ENCODE assay signal across 19 mouse cellular contexts in genomic region chr16:58460386-58460785, GRCm38 (mm10). TPM values are rescaled to one million over a fixed set of nuclear protein-coding genes. Genes with fewer than 3 reads are reported as not detected.
DNase-seq lines count a peak whose midpoint lies in the region; ATAC-seq and TF ChIP-seq lines count a peak whose summit lies in the region.
"Had no signal": no experiment of that assay in that cellular context is flagged by ENCODE, and none has a peak within 500 bp of the region (broad histone marks: within the 10 kb centered on the region; RNA-seq: fewer than 3 reads in every experiment).

No protein-coding gene starts in this region.

- no peak for DNase-seq in heart, adult 2 months
- no peak for DNase-seq in heart, adult 18-20 months
- no peak for DNase-seq in heart, postnatal 4 days
- DNase-seq in midbrain, embryonic 10.5 days (ENCODE audit: low spot score), result no peak
- DNase-seq in liver, embryonic 13.5 days, result no peak
- DNase-seq in adrenal gland, adult (ENCODE audit: inconsistent age in 2 of 2, low spot score in 1 of 2), result no peak
- DNase-seq: adrenal gland, postnatal 25 days; cerebellum, adult 18-20 months; cerebellum, adult 9-11 months; cerebellum, postnatal 36 days; gastrocnemius, postnatal 10 days; kidney, adult 18-20 months had no signal

- no peaks in the 10 kb centered on the region for H3K27me3 ChIP-seq in heart, adult 2 months (ENCODE audit: control insufficient read depth, insufficient read depth, low read length)
- H3K27me3 ChIP-seq in heart, embryonic 13.5 days (replicated peaks), result no peaks in the 10 kb centered on the region
- H3K27me3 ChIP-seq in midbrain, embryonic 10.5 days (ENCODE audit: low read depth, poor library complexity, severe bottlenecking), result no peaks in the 10 kb centered on the region
- no peaks in the 10 kb centered on the region for H3K27me3 ChIP-seq in midbrain, embryonic 15.5 days (replicated peaks)
- H3K27me3 ChIP-seq in liver, embryonic 13.5 days, result no peaks in the 10 kb centered on the region
- H3K27me3 ChIP-seq: embryonic facial prominence, embryonic 13.5 days; forebrain, embryonic 12.5 days; hindbrain, embryonic 13.5 days; intestine, embryonic 15.5 days had no signal

- TF ChIP-seq EP300 in heart, adult 2 months (IDR thresholded peaks at IDR 0.05; ENCODE audit: insufficient read depth, low read depth, low read length), result no peak

- no peak for TF ChIP-seq POLR2A in heart, adult 2 months (IDR thresholded peaks at IDR 0.05; ENCODE audit: insufficient read depth, low read depth, low read length)

- H3K79me2 ChIP-seq in heart, adult 2 months (replicated peaks; ENCODE audit: control insufficient read depth, insufficient read depth, low read length), result no peaks in the 10 kb centered on the region

- peak overlapping the region; percentile 47 for H3K27ac ChIP-seq in heart, adult 2 months
- peak overlapping the region; percentile 91 for H3K27ac ChIP-seq in heart, embryonic 13.5 days (replicated peaks)
- peak overlapping the region; percentile 28; the same call in 1 of the 2 replicates for H3K27ac ChIP-seq in midbrain, embryonic 10.5 days (replicated peaks)
- H3K27ac ChIP-seq in midbrain, embryonic 15.5 days, result no peak overlapping the region
- H3K27ac ChIP-seq in liver, embryonic 13.5 days, result peak overlapping the region; percentile 60
- H3K27ac ChIP-seq: embryonic facial prominence, embryonic 13.5 days; forebrain, embryonic 12.5 days; hindbrain, embryonic 13.5 days; intestine, embryonic 15.5 days had no signal

- no peak for TF ChIP-seq CTCF in heart, adult 2 months (IDR thresholded peaks at IDR 0.05)

- H3K36me3 ChIP-seq in heart, adult 2 months (ENCODE audit: control insufficient read depth, insufficient read depth, low read length), result no peaks in the 10 kb centered on the region; the same call in 1 of the 2 replicates
- peaks cover 86% of the 10 kb centered on the region for H3K36me3 ChIP-seq in heart, embryonic 13.5 days
- peaks cover 93% of the 10 kb centered on the region for H3K36me3 ChIP-seq in midbrain, embryonic 10.5 days
- H3K36me3 ChIP-seq in midbrain, embryonic 15.5 days (replicated peaks), result peaks cover 8% of the 10 kb centered on the region; the same call in 1 of the 2 replicates
- peaks cover 31% of the 10 kb centered on the region for H3K36me3 ChIP-seq in liver, embryonic 13.5 days
- H3K36me3 ChIP-seq: intestine, embryonic 15.5 days had no signal

- peaks cover 3% of the 10 kb centered on the region for H3K4me1 ChIP-seq in heart, adult 2 months (ENCODE audit: control insufficient read depth, insufficient read depth, low read length)
- peaks cover 34% of the 10 kb centered on the region for H3K4me1 ChIP-seq in heart, embryonic 13.5 days
- 0 out of 2 replicates have a peak, but pooled peaks cover 2% of the 10 kb centered on the region for H3K4me1 ChIP-seq in midbrain, embryonic 10.5 days
- no peaks in the 10 kb centered on the region for H3K4me1 ChIP-seq in midbrain, embryonic 15.5 days
- peaks cover 67% of the 10 kb centered on the region for H3K4me1 ChIP-seq in liver, embryonic 13.5 days (replicated peaks)
- H3K4me1 ChIP-seq: embryonic facial prominence, embryonic 13.5 days; forebrain, embryonic 12.5 days; hindbrain, embryonic 13.5 days; intestine, embryonic 15.5 days had no signal

- intact Hi-C loops in heart, adult 2 months (cut with DNase I), result loop anchor here (5.0 kb wide), 2 partner anchors 37 to 62 kb away; partner anchors contain the start of gene St3gal6

- 64% methylated on average over 10 of the region's 10 CpGs for WGBS in heart, adult 2 months
- WGBS in heart, embryonic 13.5 days, result 49% methylated on average over 10 of the region's 10 CpGs
- 91% methylated on average over 10 of the region's 10 CpGs for WGBS in midbrain, embryonic 10.5 days
- WGBS in midbrain, embryonic 15.5 days, result 91% methylated on average over 10 of the region's 10 CpGs
- WGBS in liver, embryonic 13.5 days (ENCODE audit: insufficient replicate concordance), result 80% methylated on average over 10 of the region's 10 CpGs

- no peak overlapping the region for H3K4me3 ChIP-seq in heart, adult 2 months
- peak overlapping the region; percentile 22 for H3K4me3 ChIP-seq in heart, embryonic 13.5 days
- no peak overlapping the region for H3K4me3 ChIP-seq in midbrain, embryonic 10.5 days
- no peak overlapping the region for H3K4me3 ChIP-seq in midbrain, embryonic 15.5 days
- no peak overlapping the region for H3K4me3 ChIP-seq in liver, embryonic 13.5 days (replicated peaks)
- H3K4me3 ChIP-seq: embryonic facial prominence, embryonic 13.5 days; forebrain, embryonic 12.5 days; hindbrain, embryonic 13.5 days; intestine, embryonic 15.5 days had no signal

- H3K4me2 ChIP-seq in heart, embryonic 13.5 days, result peak overlapping the region; percentile 54
- no peak overlapping the region for H3K4me2 ChIP-seq in midbrain, embryonic 15.5 days
- no peak overlapping the region for H3K4me2 ChIP-seq in liver, embryonic 13.5 days
- H3K4me2 ChIP-seq: embryonic facial prominence, embryonic 13.5 days; forebrain, embryonic 12.5 days; hindbrain, embryonic 13.5 days; intestine, embryonic 15.5 days had no signal

- no peak overlapping the region for H3K9ac ChIP-seq in heart, adult 2 months (ENCODE audit: low read depth, low read length)
- H3K9ac ChIP-seq in heart, embryonic 13.5 days, result peak overlapping the region; percentile 67
- H3K9ac ChIP-seq in midbrain, embryonic 15.5 days, result no peak overlapping the region
- peak overlapping the region; percentile 41 for H3K9ac ChIP-seq in liver, embryonic 13.5 days
- H3K9ac ChIP-seq: embryonic facial prominence, embryonic 13.5 days; forebrain, embryonic 12.5 days; hindbrain, embryonic 13.5 days; intestine, embryonic 15.5 days had no signal

- H3K9me3 ChIP-seq in heart, embryonic 13.5 days, result no peaks in the 10 kb centered on the region
- no peaks in the 10 kb centered on the region for H3K9me3 ChIP-seq in midbrain, embryonic 10.5 days (replicated peaks)
- H3K9me3 ChIP-seq in midbrain, embryonic 15.5 days, result no peaks in the 10 kb centered on the region
- no peaks in the 10 kb centered on the region for H3K9me3 ChIP-seq in liver, embryonic 13.5 days (replicated peaks)
- H3K9me3 ChIP-seq: embryonic facial prominence, embryonic 13.5 days; forebrain, embryonic 12.5 days; hindbrain, embryonic 13.5 days; intestine, embryonic 15.5 days had no signal

- ATAC-seq in heart, embryonic 13.5 days (ENCODE audit: extremely low read depth, insufficient number of reproducible peaks, low FRiP score, low TSS enrichment), result no peak
- ATAC-seq in midbrain, embryonic 15.5 days (replicated peaks), result no peak
- ATAC-seq in liver, embryonic 13.5 days (ENCODE audit: low read depth), result no peak; the same call in 1 of the 2 replicates
- ATAC-seq: forebrain, embryonic 16.5 days had no signal

RNA-seq across cellular contexts. Expression of gene Dcbld2, which starts 52.1 kb away (rescaled TPM):
- 10 to 100 TPM; 14.0 to 16.8 TPM for total RNA-seq in heart, adult 2 months (2021)
- 9.0 and 17.8 TPM in 2 replicates for polyA plus RNA-seq in heart, adult 2 months (2012; rRNA removed)
- total RNA-seq in heart, adult 18-20 months (2021), result 10 to 100 TPM; 11.1 to 14.8 TPM
- polyA plus RNA-seq in heart, embryonic 13.5 days (2015; fragmentation: Nextera tagmentation; extraction: Ambion mirVana), result 8.0 and 8.5 TPM in 2 replicates
- total RNA-seq in heart, postnatal 4 days (2021), result 10 to 100 TPM; 36.3 to 38.7 TPM
- polyA plus RNA-seq in midbrain, embryonic 10.5 days (2016; fragmentation: Nextera tagmentation; extraction: Ambion mirVana), result 6.5 and 7.5 TPM in 2 replicates
- polyA plus RNA-seq in midbrain, embryonic 15.5 days (2015; fragmentation: Nextera tagmentation; extraction: Ambion mirVana), result 8.3 and 8.7 TPM in 2 replicates
- polyA plus RNA-seq in liver, embryonic 13.5 days (2015; fragmentation: Nextera tagmentation; extraction: Ambion mirVana), result 1.1 TPM in 2 replicates

Comparison
In these comparisons a context has a peak if more than half of its experiments do, and no peak if none do; other contexts are left out.
1. H3K9ac ChIP-seq: peak in heart, embryonic 13.5 days (single experiment) and liver, embryonic 13.5 days (single experiment); none in heart, adult 2 months (single experiment) and midbrain, embryonic 15.5 days (single experiment).